Mouse (Mus musculus): Measurements from ENCODE around the gene 1190005I06Rik.

GRCm38 (mm10) chr8:120684082-120684481, 36.6 kb upstream of the 1190005I06Rik start:
- TF ChIP-seq CTCF (IDR thresholded peaks at IDR 0.05; ENCODE audit: low read depth, low read length) = no peak
- TF ChIP-seq POLR2A (IDR thresholded peaks at IDR 0.05; ENCODE audit: extremely low read depth, insufficient read depth, low read length) = no peak

Measured in liver, adult 2 months (tissue).